Mouse (Mus musculus): ENCODE measurements around the gene Scp2d1. TPM values are rescaled to one million over a fixed set of nuclear protein-coding genes. Genes with fewer than 3 reads are reported as not detected.
"Not testable (repeated sequence)": the region's sequence is repeated elsewhere in the genome, so short reads cannot be mapped to it uniquely, and the experiment has no call there.

The Scp2d1 gene
- not detected in 2 replicates for polyA plus RNA-seq (2014; fragmentation: Nextera tagmentation; extraction: Ambion mirVana)

GRCm38 (mm10) chr2:144823356-144823755, at the start of gene Scp2d1:
Gene Scp2d1, plus strand, starts transcription at chr2:144823656.
- 83% methylated on average over 6 of the region's 6 CpGs for WGBS
- not testable (repeated sequence) for H3K4me1 ChIP-seq (ENCODE audit: control insufficient read depth, insufficient read depth, low read length); H3K4me3 ChIP-seq (ENCODE audit: low read depth, low read length); H3K27me3 ChIP-seq (replicated peaks; ENCODE audit: control insufficient read depth, insufficient read depth, low read length); H3K9ac ChIP-seq (ENCODE audit: low read length); H3K9me3 ChIP-seq (replicated peaks; ENCODE audit: control insufficient read depth, low read length); ATAC-seq; H3K27ac ChIP-seq (ENCODE audit: low read depth, low read length); H3K36me3 ChIP-seq (ENCODE audit: control insufficient read depth, insufficient read depth, low read length); H3K4me2 ChIP-seq (ENCODE audit: low read length); DNase-seq (ENCODE audit: low spot score)

- Histone ChIP-seq H3K9me3 (replicated peaks; ENCODE audit: control insufficient read depth, low read length) (no peaks in the 10 kb centered on the region), H3K4me1 (ENCODE audit: control insufficient read depth, insufficient read depth, low read length) (no peaks in the 10 kb centered on the region), H3K36me3 (ENCODE audit: control insufficient read depth, insufficient read depth, low read length) (no peaks in the 10 kb centered on the region), H3K4me2 (ENCODE audit: low read length) (no peak overlapping the region), H3K4me3 (ENCODE audit: low read depth, low read length) (no peak overlapping the region), H3K27me3 (replicated peaks; ENCODE audit: control insufficient read depth, insufficient read depth, low read length) (no peaks in the 10 kb centered on the region), H3K27ac (ENCODE audit: low read depth, low read length) (no peak overlapping the region), H3K9ac (ENCODE audit: low read length) (no peak overlapping the region)
- DNase-seq (ENCODE audit: low spot score), result no peak
- no peak for ATAC-seq
- WGBS, result 85% methylated on average over 8 of the region's 8 CpGs
Observed at GRCm38 (mm10) chr2:144774636-144775160, 48.8 kb upstream of the Scp2d1 start.

- no peak overlapping the region for H3K4me3 ChIP-seq (ENCODE audit: low read depth, low read length)
- WGBS, result 90% methylated on average over 4 of the region's 4 CpGs
Observed at GRCm38 (mm10) chr2:144775626-144776025, 47.8 kb upstream of the Scp2d1 start.

GRCm38 (mm10) chr2:144779263-144779662, 44.2 kb upstream of the Scp2d1 start:
- Histone ChIP-seq H3K27ac (ENCODE audit: low read depth, low read length) (no peak overlapping the region), H3K4me3 (ENCODE audit: low read depth, low read length) (no peak overlapping the region), H3K9me3 (replicated peaks; ENCODE audit: control insufficient read depth, low read length) (no peaks in the 10 kb centered on the region), H3K27me3 (replicated peaks; ENCODE audit: control insufficient read depth, insufficient read depth, low read length) (no peaks in the 10 kb centered on the region), H3K4me2 (ENCODE audit: low read length) (no peak overlapping the region), H3K9ac (ENCODE audit: low read length) (no peak overlapping the region), H3K4me1 (ENCODE audit: control insufficient read depth, insufficient read depth, low read length) (no peaks in the 10 kb centered on the region), H3K36me3 (ENCODE audit: control insufficient read depth, insufficient read depth, low read length) (no peaks in the 10 kb centered on the region)
- ATAC-seq, result no peak
- WGBS, result 91% methylated on average over 7 of the region's 7 CpGs
- DNase-seq (ENCODE audit: low spot score), result no peak

More at GRCm38 (mm10) chr2:144775626-144776025, 47.8 kb upstream of the Scp2d1 start:
- ATAC-seq (no peak), DNase-seq (ENCODE audit: low spot score) (no peak)
- no peaks in the 10 kb centered on the region for H3K27me3 ChIP-seq (replicated peaks; ENCODE audit: control insufficient read depth, insufficient read depth, low read length)
- H3K36me3 ChIP-seq (ENCODE audit: control insufficient read depth, insufficient read depth, low read length), result no peaks in the 10 kb centered on the region
- H3K27ac ChIP-seq (ENCODE audit: low read depth, low read length), result no peak overlapping the region
- H3K4me2 ChIP-seq (ENCODE audit: low read length), result no peak overlapping the region
- H3K9ac ChIP-seq (ENCODE audit: low read length), result no peak overlapping the region
- H3K9me3 ChIP-seq (replicated peaks; ENCODE audit: control insufficient read depth, low read length), result no peaks in the 10 kb centered on the region
- no peaks in the 10 kb centered on the region for H3K4me1 ChIP-seq (ENCODE audit: control insufficient read depth, insufficient read depth, low read length)

- Histone ChIP-seq H3K27ac (ENCODE audit: low read depth, low read length) (no peak overlapping the region), H3K4me3 (ENCODE audit: low read depth, low read length) (no peak overlapping the region), H3K9me3 (replicated peaks; ENCODE audit: control insufficient read depth, low read length) (no peaks in the 10 kb centered on the region), H3K36me3 (ENCODE audit: control insufficient read depth, insufficient read depth, low read length) (no peaks in the 10 kb centered on the region), H3K9ac (ENCODE audit: low read length) (no peak overlapping the region), H3K4me1 (ENCODE audit: control insufficient read depth, insufficient read depth, low read length) (no peaks in the 10 kb centered on the region), H3K4me2 (ENCODE audit: low read length) (no peak overlapping the region), H3K27me3 (replicated peaks; ENCODE audit: control insufficient read depth, insufficient read depth, low read length) (no peaks in the 10 kb centered on the region)
- DNase-seq (ENCODE audit: low spot score), result no peak
- no peak for ATAC-seq
- WGBS, result 92% methylated on average over 5 of the region's 5 CpGs
Observed at GRCm38 (mm10) chr2:144780731-144781130, 42.7 kb upstream of the Scp2d1 start.

GRCm38 (mm10) chr2:144781871-144782270, 41.6 kb upstream of the Scp2d1 start:
- no peaks in the 10 kb centered on the region for H3K9me3 ChIP-seq (replicated peaks; ENCODE audit: control insufficient read depth, low read length)
- no peak for DNase-seq (ENCODE audit: low spot score)
- H3K36me3 ChIP-seq (ENCODE audit: control insufficient read depth, insufficient read depth, low read length), result no peaks in the 10 kb centered on the region
- H3K27ac ChIP-seq (ENCODE audit: low read depth, low read length), result no peak overlapping the region
- H3K9ac ChIP-seq (ENCODE audit: low read length), result no peak overlapping the region
- H3K4me1 ChIP-seq (ENCODE audit: control insufficient read depth, insufficient read depth, low read length), result no peaks in the 10 kb centered on the region
- no peaks in the 10 kb centered on the region for H3K27me3 ChIP-seq (replicated peaks; ENCODE audit: control insufficient read depth, insufficient read depth, low read length)
- H3K4me2 ChIP-seq (ENCODE audit: low read length), result no peak overlapping the region
- ATAC-seq, result no peak
- no peak overlapping the region for H3K4me3 ChIP-seq (ENCODE audit: low read depth, low read length)
- 52% methylated on average over 3 of the region's 3 CpGs for WGBS

- Histone ChIP-seq H3K4me2 (ENCODE audit: low read length) (no peak overlapping the region), H3K4me1 (ENCODE audit: control insufficient read depth, insufficient read depth, low read length) (no peaks in the 10 kb centered on the region), H3K27me3 (replicated peaks; ENCODE audit: control insufficient read depth, insufficient read depth, low read length) (no peaks in the 10 kb centered on the region), H3K27ac (ENCODE audit: low read depth, low read length) (no peak overlapping the region), H3K36me3 (ENCODE audit: control insufficient read depth, insufficient read depth, low read length) (no peaks in the 10 kb centered on the region), H3K4me3 (ENCODE audit: low read depth, low read length) (no peak overlapping the region), H3K9ac (ENCODE audit: low read length) (no peak overlapping the region), H3K9me3 (replicated peaks; ENCODE audit: control insufficient read depth, low read length) (no peaks in the 10 kb centered on the region)
- DNase-seq (ENCODE audit: low spot score), result no peak
- no peak for ATAC-seq
- WGBS, result 85% methylated on average over 4 of the region's 4 CpGs
Observed at GRCm38 (mm10) chr2:144782481-144782880, 41.0 kb upstream of the Scp2d1 start.

- Histone ChIP-seq H3K27ac (ENCODE audit: low read depth, low read length) (no peak overlapping the region), H3K9me3 (replicated peaks; ENCODE audit: control insufficient read depth, low read length) (no peaks in the 10 kb centered on the region), H3K9ac (ENCODE audit: low read length) (no peak overlapping the region), H3K4me2 (ENCODE audit: low read length) (no peak overlapping the region), H3K4me1 (ENCODE audit: control insufficient read depth, insufficient read depth, low read length) (no peaks in the 10 kb centered on the region), H3K36me3 (ENCODE audit: control insufficient read depth, insufficient read depth, low read length) (no peaks in the 10 kb centered on the region), H3K4me3 (ENCODE audit: low read depth, low read length) (no peak overlapping the region), H3K27me3 (replicated peaks; ENCODE audit: control insufficient read depth, insufficient read depth, low read length) (no peaks in the 10 kb centered on the region)
- DNase-seq (ENCODE audit: low spot score) (no peak), ATAC-seq (no peak)
- WGBS, result 80% methylated on average over 1 of the region's 1 CpGs
Observed at GRCm38 (mm10) chr2:144783190-144783589, 40.3 kb upstream of the Scp2d1 start.

GRCm38 (mm10) chr2:144783831-144784230, 39.6 kb upstream of the Scp2d1 start:
- DNase-seq (ENCODE audit: low spot score) (no peak), ATAC-seq (no peak)
- Histone ChIP-seq H3K9me3 (replicated peaks; ENCODE audit: control insufficient read depth, low read length) (no peaks in the 10 kb centered on the region), H3K27me3 (replicated peaks; ENCODE audit: control insufficient read depth, insufficient read depth, low read length) (no peaks in the 10 kb centered on the region), H3K9ac (ENCODE audit: low read length) (no peak overlapping the region), H3K36me3 (ENCODE audit: control insufficient read depth, insufficient read depth, low read length) (no peaks in the 10 kb centered on the region), H3K27ac (ENCODE audit: low read depth, low read length) (no peak overlapping the region), H3K4me1 (ENCODE audit: control insufficient read depth, insufficient read depth, low read length) (no peaks in the 10 kb centered on the region), H3K4me2 (ENCODE audit: low read length) (no peak overlapping the region), H3K4me3 (ENCODE audit: low read depth, low read length) (no peak overlapping the region)
- 95% methylated on average over 6 of the region's 6 CpGs for WGBS
